Mouse (Mus musculus) erythroblast, adult 5-6 weeks (primary cell): ENCODE data around the gene Gmpr. TPM values are rescaled to one million over a fixed set of nuclear protein-coding genes. Genes with fewer than 3 reads are reported as not detected.

Experiments
- ATAC-seq: replicated peaks from 2 replicates; pipeline ENCODE4 v1.8.0; 2016; ENCODE audit warnings: moderate number of reproducible peaks, mild to moderate bottlenecking, moderate TSS enrichment, inconsistent platforms; ENCODE audit not compliant: poor library complexity, low FRiP score, severe bottlenecking
- total RNA-seq, 2 experiments: library from RNA; stranded (forward) in 1 of 2; stranded (reverse) in 1 of 2; fragments of 150-400 nt in 1 of 2; fragments of 200-764, 138-1000 nt in 1 of 2; gene quantifications; 2 replicates each; pipeline versions ENCODE4 v1.2.3 to v1.2.4; 2015 to 2017; ENCODE audit warnings: low replicate concordance in 2 of 2

Gene Gmpr
- total RNA-seq, 2 experiments from 2014 or later, result 0.96 to 4.6 TPM

DNA sequence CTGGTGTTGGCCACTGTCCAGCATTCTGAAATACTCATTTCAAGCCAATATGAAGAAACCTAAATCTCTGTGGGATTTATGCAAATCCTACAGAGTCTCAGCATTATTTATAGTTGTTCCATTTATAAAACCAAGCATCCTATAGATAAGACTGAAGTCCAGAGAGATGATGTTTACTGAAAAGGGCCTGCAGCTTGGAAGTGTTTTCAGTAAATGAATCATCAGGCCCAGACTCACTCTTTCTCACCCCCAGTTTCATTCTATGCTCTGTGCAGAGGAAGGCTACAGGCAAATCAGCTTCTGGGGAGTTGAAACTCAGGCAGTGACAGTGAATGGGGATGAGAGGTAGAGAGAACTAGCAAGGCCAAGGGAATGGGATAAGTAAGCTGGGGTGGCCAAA is 83.7 kb downstream of the Gmpr start:
- no peak for ATAC-seq

DNA sequence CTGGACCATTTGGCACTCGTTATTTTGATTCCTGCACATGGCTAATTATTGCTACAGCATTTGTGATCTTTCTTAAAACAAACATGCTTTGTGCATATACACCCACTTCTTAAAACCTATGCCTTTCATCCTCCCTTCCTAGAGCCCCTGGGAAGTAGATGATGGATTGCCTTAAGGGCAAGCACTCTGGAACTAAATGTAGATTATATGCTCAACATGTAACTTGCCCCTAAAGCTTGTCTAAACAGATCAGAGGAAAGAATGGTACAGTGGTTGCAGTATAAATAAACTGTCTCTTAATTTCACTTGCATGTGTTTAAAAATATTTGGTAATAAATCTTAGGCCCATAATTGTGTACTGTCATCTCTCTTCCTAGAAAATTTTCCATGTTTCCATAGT is 86.7 kb downstream of the Gmpr start:
- ATAC-seq, result no peak

DNA sequence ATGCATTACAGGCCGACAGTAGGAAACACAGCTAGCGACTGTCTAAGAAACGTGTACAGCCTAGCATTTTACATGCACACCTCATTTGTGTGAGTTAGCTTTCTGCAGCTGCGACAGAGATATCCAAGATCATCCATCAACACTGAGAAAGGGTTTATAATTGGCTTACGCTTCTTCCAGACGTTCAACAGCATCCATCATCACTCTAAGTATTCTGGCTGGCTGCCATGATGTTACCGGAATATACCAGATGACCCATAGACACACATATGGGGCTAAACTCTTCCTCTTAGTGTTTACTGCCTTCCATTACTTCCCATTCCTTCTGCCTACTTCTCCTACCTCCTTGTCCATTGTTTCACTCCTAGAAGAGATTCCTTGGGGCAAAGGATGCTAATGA is 88.2 kb downstream of the Gmpr start:
- ATAC-seq, result no peak

DNA sequence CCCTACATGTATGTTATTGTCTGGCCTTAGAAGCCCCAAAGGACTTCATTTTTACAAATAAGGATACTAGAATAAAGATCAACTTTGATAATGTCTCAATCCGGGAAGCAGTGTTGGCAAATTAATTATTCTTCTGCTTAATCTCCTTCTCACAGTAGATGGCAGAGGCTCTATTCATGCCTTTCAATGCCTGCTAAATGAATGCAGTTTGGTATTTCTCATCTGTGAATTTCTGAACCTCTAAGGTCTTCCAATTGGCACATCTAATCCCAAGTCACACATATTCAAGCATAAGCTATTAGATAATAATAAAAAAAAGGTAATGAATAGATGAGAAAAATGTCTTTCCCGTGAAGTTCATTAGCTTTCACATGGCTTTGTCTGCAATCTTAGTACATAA is 92.6 kb downstream of the Gmpr start:
- no peak for ATAC-seq

DNA sequence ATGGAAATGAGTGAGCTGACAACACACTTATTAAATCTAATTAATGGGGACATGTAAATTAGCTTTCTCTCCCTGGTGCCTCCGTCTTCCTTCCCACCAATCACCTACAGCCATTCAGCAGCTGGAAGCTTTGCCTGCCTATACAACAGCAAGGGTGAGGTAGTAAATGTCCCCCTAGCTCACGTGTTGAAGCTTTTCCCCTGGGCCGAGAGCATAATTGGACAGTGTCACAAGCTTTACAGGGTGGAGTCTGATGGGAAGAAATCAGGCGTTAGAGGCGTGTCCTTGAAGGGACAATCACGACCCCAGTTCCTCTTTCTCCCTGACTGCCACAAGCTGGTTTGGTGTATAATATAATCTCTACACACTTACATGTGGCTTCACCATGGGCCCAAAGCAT is 93.2 kb downstream of the Gmpr start:
- ATAC-seq, result no peak

Other genes with a start within 250 kb of the Gmpr start
- 54.2 and 75.7 TPM in 2 replicates for gene Mylip, start 117.7 kb upstream of the Gmpr start, total RNA-seq (2015; ENCODE audit: low replicate concordance)
- 74.8 and 85.5 TPM in 2 replicates for gene Mylip, start 117.7 kb upstream of the Gmpr start, total RNA-seq (2017; ENCODE audit: low replicate concordance)